Mouse (Mus musculus): ENCODE measurements around the gene Ctnnbl1. TPM values are rescaled to one million over a fixed set of nuclear protein-coding genes. Genes with fewer than 3 reads are reported as not detected.

Gene Ctnnbl1
- polyA plus RNA-seq, 3 experiments from 2014 or later = 45.7 to 73.0 (median 53.6) TPM

- no peak for ATAC-seq
These were observed 58.6 kb downstream of the Ctnnbl1 start for GRCm38 (mm10) chr2:157795627-157796423.

- no peak for ATAC-seq
These were observed 62.3 kb downstream of the Ctnnbl1 start for GRCm38 (mm10) chr2:157799533-157799932.

- ATAC-seq = no peak
These were observed 63.1 kb downstream of the Ctnnbl1 start for GRCm38 (mm10) chr2:157800288-157800687.

- no peak for ATAC-seq
These were observed 63.7 kb downstream of the Ctnnbl1 start for GRCm38 (mm10) chr2:157800746-157801501.

- ATAC-seq = no peak
These were observed 64.5 kb downstream of the Ctnnbl1 start for GRCm38 (mm10) chr2:157801505-157802357.

GRCm38 (mm10) chr2:157802666-157803065 lies 65.5 kb downstream of the Ctnnbl1 start:
- ATAC-seq = no peak

- no peak for ATAC-seq
These were observed 67.2 kb downstream of the Ctnnbl1 start for GRCm38 (mm10) chr2:157804388-157804787.

- ATAC-seq = no peak
These were observed 67.9 kb downstream of the Ctnnbl1 start for GRCm38 (mm10) chr2:157805091-157805490.

- ATAC-seq = no peak
These were observed 69.9 kb downstream of the Ctnnbl1 start for GRCm38 (mm10) chr2:157807076-157807475.

- no peak for ATAC-seq
These were observed 70.6 kb downstream of the Ctnnbl1 start for GRCm38 (mm10) chr2:157807621-157808367.

GRCm38 (mm10) chr2:157808368-157808923 lies 71.2 kb downstream of the Ctnnbl1 start:
- peak; percentile 60 for ATAC-seq

- ATAC-seq = no peak
These were observed 72.1 kb downstream of the Ctnnbl1 start for GRCm38 (mm10) chr2:157809341-157809740.

- ATAC-seq = no peak
These were observed 73.5 kb downstream of the Ctnnbl1 start for GRCm38 (mm10) chr2:157810749-157811148.

GRCm38 (mm10) chr2:157813121-157813520 lies 75.9 kb downstream of the Ctnnbl1 start:
- no peak for ATAC-seq

- ATAC-seq = no peak
These were observed 77.1 kb downstream of the Ctnnbl1 start for GRCm38 (mm10) chr2:157814116-157814964.

- ATAC-seq = no peak
These were observed 77.7 kb downstream of the Ctnnbl1 start for GRCm38 (mm10) chr2:157814965-157815283.

GRCm38 (mm10) chr2:157817672-157818071 lies 80.5 kb downstream of the Ctnnbl1 start:
- ATAC-seq = no peak

- ATAC-seq = no peak
These were observed 81.5 kb downstream of the Ctnnbl1 start for GRCm38 (mm10) chr2:157818576-157819320.

- ATAC-seq = no peak
These were observed 82.2 kb downstream of the Ctnnbl1 start for GRCm38 (mm10) chr2:157819401-157819800.

GRCm38 (mm10) chr2:157821259-157821658 lies 84.1 kb downstream of the Ctnnbl1 start:
- ATAC-seq = no peak
